Mouse (Mus musculus) MEL (cell line): ENCODE results near the gene Cenpu. TPM values are rescaled to one million over a fixed set of nuclear protein-coding genes. Genes with fewer than 3 reads are reported as not detected.
A peak's percentile ranks its signal among the peaks of the same experiment; 100 is the strongest.

Experiments
- DNase-seq: peaks from one replicate; pipeline ENCODE4 v3.0.0; 2011; ENCODE audit warnings: low read depth, low spot score
- H3K27ac ChIP-seq: 2 replicates; pipeline ENCODE4 v1.5.1; 2012; ENCODE audit warnings: low read depth, mild to moderate bottlenecking, control low read depth, low read length, moderate library complexity; ENCODE audit not compliant: control insufficient read depth
- H3K27me3 ChIP-seq, 2 experiments: fragments of 150-350 bp in 1 of 2; sonication (generic) in 1 of 2; 2 replicates each; pipeline ENCODE4 v1.6.1; 2012; ENCODE audit warnings: low read length in 2 of 2, mild to moderate bottlenecking in 2 of 2, improper control_type of control experiment in 1 of 2, moderate library complexity in 1 of 2; ENCODE audit not compliant: insufficient read depth in 2 of 2, control insufficient read depth in 1 of 2
- H3K36me3 ChIP-seq, 2 experiments: 2 replicates each; pipeline ENCODE4 v1.6.1; 2012 to 2014; ENCODE audit warnings: low read length in 2 of 2, improper control_type of control experiment in 1 of 2, inconsistent platforms in 1 of 2, mild to moderate bottlenecking in 1 of 2; ENCODE audit not compliant: insufficient read depth in 2 of 2, control insufficient read depth in 1 of 2
- H3K4me1 ChIP-seq, 2 experiments: fragments of 150-350 bp in 1 of 2; sonication (generic) in 1 of 2; 2 replicates each; pipeline ENCODE4 v1.6.1; 2012; ENCODE audit warnings: low read length in 2 of 2, improper control_type of control experiment in 1 of 2, mild to moderate bottlenecking in 1 of 2; ENCODE audit not compliant: insufficient read depth in 2 of 2, control insufficient read depth in 1 of 2
- H3K4me3 ChIP-seq, 2 experiments: fragments of 150-350 bp in 1 of 2; sonication (generic) in 1 of 2; 2 replicates each; pipeline ENCODE4 v1.5.1; 2012; ENCODE audit warnings: low read depth in 2 of 2, low read length in 2 of 2, mild to moderate bottlenecking in 2 of 2, moderate library complexity in 2 of 2, control low read depth in 1 of 2, improper control_type of control experiment in 1 of 2; ENCODE audit not compliant: control insufficient read depth in 1 of 2, insufficient read depth in 1 of 2
- H3K79me2 ChIP-seq: 2 replicates; pipeline ENCODE4 v1.6.1; 2012; ENCODE audit warnings: mild to moderate bottlenecking, low read length, moderate library complexity; ENCODE audit not compliant: control insufficient read depth, poor library complexity, insufficient read depth
- H3K9ac ChIP-seq: 2 replicates; pipeline ENCODE4 v1.6.1; 2012; ENCODE audit warnings: low read depth, mild to moderate bottlenecking, control low read depth, low read length, moderate library complexity; ENCODE audit not compliant: control insufficient read depth, poor library complexity, severe bottlenecking
- H3K9me3 ChIP-seq: fragments of 150-350 bp; sonication (generic); replicated peaks from 2 replicates; pipeline ENCODE4 v1.6.1; 2012; ENCODE audit warnings: mild to moderate bottlenecking, low read length, improper control_type of control experiment, moderate library complexity; ENCODE audit not compliant: insufficient read depth
- BHLHE40 ChIP-seq: IDR thresholded peaks from 2 replicates; pipeline ENCODE4 v1.6.1; 2012; ENCODE audit warnings: low read depth, mild to moderate bottlenecking, inconsistent platforms, low read length, improper control_type of control experiment, borderline replicate concordance
- CHD2 ChIP-seq: IDR thresholded peaks from 2 replicates; pipeline ENCODE4 v1.6.1; 2011; ENCODE audit warnings: low read length, improper control_type of control experiment
- CTCF ChIP-seq, 3 experiments: IDR thresholded peaks in 2 of 3; conservative IDR thresholded peaks in 1 of 3; 2 replicates each; pipeline ENCODE4 v1.5.1; 2011 to 2012; ENCODE audit warnings: low read length in 3 of 3, low read depth in 2 of 3, mild to moderate bottlenecking in 2 of 3, improper control_type of control experiment in 1 of 3, inconsistent platforms in 1 of 3, mixed read lengths in 1 of 3, moderate library complexity in 1 of 3; ENCODE audit not compliant: control insufficient read depth in 1 of 3, insufficient read depth in 1 of 3, poor library complexity in 1 of 3, severe bottlenecking in 1 of 3
- E2F4 ChIP-seq: IDR thresholded peaks from 2 replicates; pipeline ENCODE4 v1.6.1; 2011; ENCODE audit warnings: low read depth, low read length, improper control_type of control experiment, borderline replicate concordance
- ELF1 ChIP-seq: IDR thresholded peaks from 2 replicates; pipeline ENCODE4 v1.6.1; 2014; ENCODE audit warnings: low read depth, mild to moderate bottlenecking, inconsistent platforms, low read length, improper control_type of control experiment, moderate library complexity
- EP300 ChIP-seq, 2 experiments: IDR thresholded peaks; 2 replicates each; pipeline ENCODE4 v1.6.1; 2011; ENCODE audit warnings: improper control_type of control experiment in 2 of 2, low read length in 2 of 2, low read depth in 1 of 2, mild to moderate bottlenecking in 1 of 2
- ETS1 ChIP-seq: IDR thresholded peaks from 2 replicates; pipeline ENCODE4 v1.6.1; 2012; ENCODE audit warnings: low read depth, mild to moderate bottlenecking, inconsistent platforms, low read length, improper control_type of control experiment, moderate library complexity
- GABPA ChIP-seq: IDR thresholded peaks from 2 replicates; pipeline ENCODE4 v1.6.1; 2012; ENCODE audit warnings: low read depth, mild to moderate bottlenecking, inconsistent platforms, low read length, improper control_type of control experiment, moderate library complexity
- GATA1 ChIP-seq: IDR thresholded peaks from 2 replicates; pipeline ENCODE4 v1.6.1; 2011; ENCODE audit warnings: low read depth, low read length, improper control_type of control experiment
- HCFC1 ChIP-seq: IDR thresholded peaks from 2 replicates; pipeline ENCODE4 v1.6.1; 2012; ENCODE audit warnings: low read depth, mild to moderate bottlenecking, inconsistent platforms, low read length, improper control_type of control experiment, moderate library complexity
- JUND ChIP-seq: IDR thresholded peaks from 2 replicates; pipeline ENCODE4 v1.6.1; 2011; ENCODE audit warnings: low read depth, mild to moderate bottlenecking, improper control_type of control experiment, low read length
- MAX ChIP-seq: IDR thresholded peaks from 2 replicates; pipeline ENCODE4 v1.6.1; 2011; ENCODE audit warnings: low read length, improper control_type of control experiment
- MEF2A ChIP-seq: IDR thresholded peaks from 2 replicates; pipeline ENCODE4 v1.6.1; 2014; ENCODE audit warnings: low read depth, mild to moderate bottlenecking, inconsistent platforms, low read length, improper control_type of control experiment; ENCODE audit not compliant: poor library complexity, insufficient replicate concordance, severe bottlenecking; ENCODE audit errors: extremely low read depth
- MYB ChIP-seq: IDR thresholded peaks from 2 replicates; pipeline ENCODE4 v1.6.1; 2011; ENCODE audit warnings: mild to moderate bottlenecking, low read depth, low read length, improper control_type of control experiment
- MYC ChIP-seq: IDR thresholded peaks from 2 replicates; pipeline ENCODE4 v1.6.1; 2011; ENCODE audit warnings: low read depth, mild to moderate bottlenecking, low read length, improper control_type of control experiment, moderate library complexity
- NELFE ChIP-seq: IDR thresholded peaks from 2 replicates; pipeline ENCODE4 v1.6.1; 2011; ENCODE audit warnings: low read depth, low read length, improper control_type of control experiment
- NRF1 ChIP-seq: IDR thresholded peaks from 2 replicates; pipeline ENCODE4 v1.6.1; 2014; ENCODE audit warnings: low read depth, mild to moderate bottlenecking, inconsistent platforms, low read length, improper control_type of control experiment, moderate library complexity; ENCODE audit not compliant: poor library complexity, insufficient read depth, severe bottlenecking
- POLR2A ChIP-seq, 2 experiments: IDR thresholded peaks; 2 replicates each; pipeline ENCODE4 v1.6.1; 2011 to 2012; ENCODE audit warnings: low read length in 2 of 2, mild to moderate bottlenecking in 2 of 2, control low read depth in 1 of 2, improper control_type of control experiment in 1 of 2, low read depth in 1 of 2, moderate library complexity in 1 of 2; ENCODE audit not compliant: control insufficient read depth in 1 of 2, insufficient read depth in 1 of 2, poor library complexity in 1 of 2
- POLR2AphosphoS2 ChIP-seq: IDR thresholded peaks from 2 replicates; pipeline ENCODE4 v1.6.1; 2011; ENCODE audit warnings: low read length, improper control_type of control experiment
- POLR2AphosphoS5 ChIP-seq: IDR thresholded peaks from 2 replicates; pipeline ENCODE4 v1.6.1; 2012; ENCODE audit warnings: low read depth, borderline replicate concordance, mild to moderate bottlenecking, inconsistent platforms, low read length, moderate library complexity, mixed read lengths
- RAD21 ChIP-seq: IDR thresholded peaks from 2 replicates; pipeline ENCODE4 v1.6.1; 2011; ENCODE audit warnings: mild to moderate bottlenecking, low read depth, low read length, improper control_type of control experiment
- RCOR1 ChIP-seq: IDR thresholded peaks from 2 replicates; pipeline ENCODE4 v1.6.1; 2012; ENCODE audit warnings: low read depth, mild to moderate bottlenecking, inconsistent platforms, low read length, improper control_type of control experiment
- SIN3A ChIP-seq: IDR thresholded peaks from 2 replicates; pipeline ENCODE4 v1.6.1; 2012; ENCODE audit warnings: low read length, improper control_type of control experiment, inconsistent platforms
- TBP ChIP-seq: IDR thresholded peaks from 2 replicates; pipeline ENCODE4 v1.8.0; 2011; ENCODE audit warnings: low read depth, low read length, improper control_type of control experiment
- TCF12 ChIP-seq: IDR thresholded peaks from 2 replicates; pipeline ENCODE4 v1.6.1; 2014; ENCODE audit warnings: low read depth, mild to moderate bottlenecking, inconsistent platforms, low read length, improper control_type of control experiment, moderate library complexity
- UBTF ChIP-seq: IDR thresholded peaks from 2 replicates; pipeline ENCODE4 v1.6.1; 2012; ENCODE audit warnings: low read depth, mild to moderate bottlenecking, inconsistent platforms, low read length, improper control_type of control experiment, moderate library complexity, borderline replicate concordance; ENCODE audit not compliant: insufficient read depth
- ZMIZ1 ChIP-seq: IDR thresholded peaks from 2 replicates; pipeline ENCODE4 v1.6.1; 2012; ENCODE audit warnings: low read depth, mild to moderate bottlenecking, inconsistent platforms, low read length, improper control_type of control experiment, moderate library complexity
- ZNF384 ChIP-seq: IDR thresholded peaks from 2 replicates; pipeline ENCODE4 v1.6.1; 2012; ENCODE audit warnings: low read depth, mild to moderate bottlenecking, inconsistent platforms, low read length, improper control_type of control experiment
- polyA plus RNA-seq, 2 experiments: library from polyadenylated mRNA; stranded (reverse) in 1 of 2; unstranded in 1 of 2; fragments of >175 nt in 1 of 2; fragments of >200 nt in 1 of 2; gene quantifications; 2 replicates each; pipeline versions ENCODE4 v1.2.1 to v1.2.4; 2012; ENCODE audit warnings: low replicate concordance in 2 of 2, low read depth in 1 of 2; ENCODE audit not compliant: insufficient read length in 2 of 2, insufficient read depth in 1 of 2, missing spikeins in 1 of 2
- total RNA-seq: library from RNA; depleted of rRNA; stranded (reverse); fragments of 300-350 nt; gene quantifications from 2 replicates; pipeline ENCODE4 v1.2.3, GENCODE M21; 2012

The Cenpu gene
- total and polyA plus RNA-seq, 3 experiments = 30.7 to 446 (median 42.5) TPM

GRCm38 (mm10) chr8:46559428-46559827 is 7.6 kb downstream of the Cenpu start (continued):
- TF ChIP-seq MYB (no peak), HCFC1 (no peak), RAD21 (peak; percentile 76), MYC (peak; percentile 95), E2F4 (no peak), GATA1 (no peak)
- TF ChIP-seq, all 39 proteins: peak for 8

- H3K27ac ChIP-seq = no peak overlapping the region
- no peak overlapping the region for H3K4me3 ChIP-seq
- H3K79me2 ChIP-seq = no peaks in the 10 kb centered on the region
- TF ChIP-seq POLR2A (IDR thresholded peaks at IDR 0.05; ENCODE audit: control insufficient read depth in 1 of 2, insufficient read depth in 1 of 2, low read depth in 1 of 2, low read length in 2 of 2, poor library complexity in 1 of 2) = no peak
- TF ChIP-seq UBTF = no peak
- no peak for TF ChIP-seq MYC
- TF ChIP-seq ZMIZ1 = no peak
- no peak for TF ChIP-seq EP300 (IDR thresholded peaks at IDR 0.05; ENCODE audit: low read depth in 1 of 2, low read length in 2 of 2)
- no peak for TF ChIP-seq CHD2
- no peak for TF ChIP-seq CTCF (IDR thresholded peaks at IDR 0.05 in 2 of 3, conservative IDR thresholded peaks at IDR 0.05 in 1 of 3; ENCODE audit: control insufficient read depth in 1 of 3, insufficient read depth in 1 of 3, low read depth in 2 of 3, low read length in 3 of 3, poor library complexity in 1 of 3, severe bottlenecking in 1 of 3)
- TF ChIP-seq RAD21 = no peak
- TF ChIP-seq TCF12 = no peak
- TF ChIP-seq POLR2AphosphoS2 = no peak
- TF ChIP-seq BHLHE40 = no peak
- H3K27me3 ChIP-seq = no peaks in the 10 kb centered on the region
- peaks cover 0 to 12% of the 10 kb centered on the region in 2 experiments; a peak in 3 of 4 replicates for H3K36me3 ChIP-seq
- H3K9me3 ChIP-seq = no peaks in the 10 kb centered on the region
- H3K9ac ChIP-seq = no peak overlapping the region
- H3K4me1 ChIP-seq = no peaks in the 10 kb centered on the region; a peak in 1 of 4 replicates
- no peak for DNase-seq
These were observed 10.5 kb downstream of the Cenpu start for GRCm38 (mm10) chr8:46562333-46562732.

DNA sequence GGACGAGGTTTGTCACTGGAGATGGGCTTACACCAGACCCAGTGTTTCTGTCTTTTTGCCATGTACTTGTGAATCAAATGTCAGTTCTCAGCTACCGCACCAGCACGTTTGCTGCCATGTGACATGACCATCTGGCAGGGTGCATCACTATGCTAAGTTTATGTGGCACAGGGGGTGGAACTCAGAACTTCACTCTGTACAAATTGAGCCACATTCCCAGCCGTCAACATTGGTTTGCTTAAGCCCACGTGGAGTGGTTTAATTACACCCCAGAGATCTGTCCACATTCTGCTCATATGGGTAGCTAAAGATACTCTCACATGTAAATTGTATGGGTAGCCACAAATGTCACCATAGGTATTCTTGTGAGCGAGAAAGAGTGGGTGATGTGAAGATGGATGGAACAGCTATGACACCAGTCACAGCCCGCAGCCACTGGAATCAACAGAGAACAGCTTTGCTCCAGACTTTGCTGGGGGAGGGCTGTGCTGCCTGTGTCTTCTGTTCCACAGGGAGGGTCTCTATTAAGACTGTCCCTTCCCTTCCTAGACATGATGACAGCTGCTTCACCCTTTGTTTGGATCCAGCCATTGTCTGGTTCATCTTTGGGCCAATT is 15.2 kb downstream of the Cenpu start:
- no peak overlapping the region for H3K27ac ChIP-seq
- H3K9me3 ChIP-seq = no peaks in the 10 kb centered on the region
- DNase-seq = no peak
- no peaks in the 10 kb centered on the region for H3K27me3 ChIP-seq
- H3K79me2 ChIP-seq = no peaks in the 10 kb centered on the region
- TF ChIP-seq MEF2A (no peak), NELFE (no peak), RCOR1 (no peak), ZNF384 (no peak), TCF12 (no peak), SIN3A (no peak), ETS1 (no peak), HCFC1 (no peak), GABPA (no peak), MAX (no peak), EP300 (IDR thresholded peaks at IDR 0.05; ENCODE audit: low read depth in 1 of 2, low read length in 2 of 2) (no peak), POLR2AphosphoS5 (no peak), JUND (no peak), NRF1 (no peak), BHLHE40 (no peak), TBP (no peak), ELF1 (no peak)
- no peak overlapping the region for H3K9ac ChIP-seq
- no peak overlapping the region for H3K4me3 ChIP-seq
- 0 out of 4 replicates have a peak, but pooled peaks cover 0 to 2% of the 10 kb centered on the region in 2 experiments for H3K4me1 ChIP-seq
- peaks cover 0 to 2% of the 10 kb centered on the region in 2 experiments; a peak in 1 of 4 replicates for H3K36me3 ChIP-seq
